Mouse (Mus musculus) cortical plate, adult 2 months (tissue): ENCODE measurements around the gene Foxd2.

Source experiments
- CTCF ChIP-seq: fragments of 200-500 bp; IDR thresholded peaks from 2 replicates; pipeline ENCODE4 v1.5.1; 2011; ENCODE audit warnings: mild to moderate bottlenecking, control low read depth, low read length; ENCODE audit not compliant: insufficient read depth; ENCODE audit errors: extremely low read depth
- POLR2A ChIP-seq: fragments of 200-500 bp; IDR thresholded peaks from 2 replicates; pipeline ENCODE4 v1.6.1; 2011; ENCODE audit warnings: mild to moderate bottlenecking, low read length, control low read depth; ENCODE audit not compliant: insufficient read depth; ENCODE audit errors: extremely low read depth

GRCm38 (mm10) chr4:114907951-114908828, 483 bp downstream of the Foxd2 start:
- TF ChIP-seq POLR2A (no peak), CTCF (no peak)
